Mouse (Mus musculus) adrenal gland, adult 18-20 months (tissue): ENCODE data around the gene Cryga. TPM values are rescaled to one million over a fixed set of nuclear protein-coding genes. Genes with fewer than 3 reads are reported as not detected.

Experiments
- DNase-seq, 2 experiments: peaks; one replicate each; pipeline ENCODE4 v3.0.0; 2021 to 2022; ENCODE audit warnings: low spot score in 2 of 2
- long read RNA-seq, 2 experiments: library from polyadenylated mRNA; stranded (forward); transcript quantifications; one replicate each; pipeline ENCODE4 v2.0.0; 2021
- total RNA-seq, 2 experiments: library from RNA; stranded (reverse); gene quantifications; 1 replicate in 1 of 2; 2 replicates in 1 of 2; pipeline ENCODE4 v1.2.3; 2021

The Cryga gene
- total RNA-seq = not detected
- long read RNA-seq, experiment 1 = 0 reads
- long read RNA-seq, experiment 2 = 0 reads

- DNase-seq = no peak
Observed at GRCm38 (mm10) chr1:65103273-65103672, at the start of gene Cryga. Cryga (minus strand) TSS chr1:65103373.

DNA sequence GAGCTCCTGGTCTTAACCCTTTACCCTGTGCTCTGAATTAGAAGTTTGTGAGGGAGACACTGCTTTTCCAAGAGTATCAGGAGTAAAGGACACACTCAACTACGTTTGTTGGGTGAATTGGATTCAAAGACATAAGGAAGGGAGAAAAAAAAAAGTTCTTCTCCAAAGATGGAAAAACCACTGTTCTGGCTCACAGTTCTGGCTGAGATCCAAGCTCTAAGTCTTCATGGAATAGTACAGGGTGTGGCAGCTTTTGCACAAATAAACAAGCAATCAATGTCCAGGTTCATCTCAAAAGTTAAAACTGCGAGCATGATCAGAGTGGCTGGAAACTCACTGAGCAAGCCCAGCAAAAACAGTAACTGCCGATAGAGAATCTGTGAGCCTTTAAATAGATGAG lies 44.8 kb upstream of the Cryga start:
- DNase-seq = no peak

GRCm38 (mm10) chr1:65147326-65147725 lies 44.2 kb upstream of the Cryga start:
- no peak for DNase-seq

DNA sequence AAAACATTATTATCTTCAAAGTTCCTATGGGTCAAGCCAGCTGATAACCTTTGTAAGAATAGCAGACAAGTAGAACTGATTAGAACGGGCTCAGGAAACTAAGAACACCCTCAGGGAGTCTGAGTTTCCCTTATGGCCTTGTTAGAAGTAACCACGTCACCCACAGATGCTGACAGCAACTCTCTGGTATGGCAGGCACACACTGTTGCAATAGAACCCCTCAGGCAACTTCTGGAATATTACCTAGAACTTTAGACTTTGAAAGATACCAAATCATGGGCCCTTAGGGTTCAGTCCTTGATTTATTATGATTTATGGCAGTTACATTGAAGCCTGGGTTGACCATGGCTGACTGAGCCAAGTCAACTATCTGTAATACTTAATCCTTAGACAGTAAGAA lies 43.4 kb upstream of the Cryga start:
- DNase-seq = no peak

- no peak for DNase-seq
Observed at GRCm38 (mm10) chr1:65144783-65145182, 41.6 kb upstream of the Cryga start.

DNA sequence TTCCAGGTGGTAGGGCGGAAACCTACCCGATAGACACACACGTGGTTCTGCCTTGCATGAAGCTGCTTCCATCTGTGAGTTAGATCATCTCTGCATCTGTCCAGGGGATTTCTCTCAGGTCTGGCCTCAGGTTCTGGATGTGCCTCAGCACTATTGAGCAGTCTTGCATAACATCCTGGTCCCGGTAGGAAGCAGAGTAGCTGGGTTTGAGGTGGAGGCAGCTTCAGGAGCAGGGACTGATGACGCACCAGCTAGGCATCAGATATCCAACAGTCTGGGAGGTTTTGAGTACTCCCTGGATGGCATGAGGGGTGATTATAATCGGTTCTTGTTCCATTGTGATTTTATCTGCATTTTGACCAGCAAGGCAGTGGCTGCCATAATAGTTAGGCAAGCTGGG lies 34.4 kb upstream of the Cryga start:
- DNase-seq = no peak

DNA sequence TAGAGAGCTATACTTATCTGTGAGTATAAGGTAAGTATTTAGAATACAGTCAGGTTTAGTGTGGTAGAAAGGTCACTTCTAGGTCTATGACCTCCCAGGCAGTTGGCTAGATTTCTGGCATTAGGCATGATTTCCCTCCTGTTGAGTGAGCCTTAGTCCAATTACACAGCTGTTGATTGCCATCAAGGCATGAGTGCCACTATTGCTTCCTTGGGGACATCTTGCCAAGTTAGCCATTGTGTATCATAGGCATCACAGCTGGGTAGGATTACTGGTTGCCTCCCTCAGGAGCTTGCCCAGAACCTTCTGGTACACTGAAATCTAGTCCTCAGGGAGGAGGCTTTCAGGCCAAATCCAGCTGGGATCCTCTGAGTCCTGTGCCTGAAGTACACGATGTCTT lies 29.7 kb upstream of the Cryga start:
- no peak for DNase-seq

- DNase-seq = no peak
Observed at GRCm38 (mm10) chr1:65131671-65132070, 28.5 kb upstream of the Cryga start.

- DNase-seq = no peak
Observed at GRCm38 (mm10) chr1:65130226-65130625, 27.1 kb upstream of the Cryga start.

- DNase-seq = no peak
Observed at GRCm38 (mm10) chr1:65129634-65130180, 26.5 kb upstream of the Cryga start.

DNA sequence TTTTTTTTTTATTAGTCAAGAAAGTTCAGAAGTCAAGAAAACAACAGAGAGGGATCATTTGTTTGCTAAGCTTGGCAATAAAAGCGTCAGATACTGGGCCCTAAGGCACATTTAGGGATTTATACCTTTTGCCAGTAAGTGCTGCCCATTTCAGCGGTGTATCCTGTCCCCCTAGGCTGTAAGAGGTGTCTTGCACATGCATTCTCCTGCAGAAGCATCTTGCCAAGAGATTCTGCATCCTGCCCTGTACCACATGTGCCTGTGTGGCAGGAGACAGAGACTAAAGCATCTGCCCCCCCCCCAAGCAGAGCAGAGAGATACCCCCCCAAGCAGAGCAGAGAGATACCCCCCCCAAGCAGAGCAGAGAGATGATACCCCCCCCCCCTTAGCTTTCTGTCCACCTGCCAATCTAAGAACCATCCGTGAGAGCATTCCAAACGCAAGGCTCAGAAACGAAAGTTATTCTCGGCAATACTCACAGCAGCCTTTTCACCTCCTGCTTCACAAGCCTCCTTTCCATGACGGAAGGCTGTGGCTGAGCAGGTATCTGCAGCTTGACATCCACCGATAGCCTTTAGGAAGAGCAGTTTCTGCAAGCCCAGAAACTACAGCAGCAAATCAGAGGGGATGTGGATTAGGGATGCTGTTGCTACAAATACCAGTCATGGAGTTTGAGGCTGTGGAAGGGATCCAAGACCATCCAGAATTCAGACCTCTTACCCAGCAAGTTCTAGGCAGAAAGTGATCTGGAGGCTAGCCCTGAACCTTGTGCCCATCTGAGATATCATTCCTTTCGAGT lies 19.6 kb upstream of the Cryga start, which contains the start of gene D630023F18Rik:
TSS of gene D630023F18Rik (minus strand) at position 641 of the 799 bp plus-strand sequence.
- DNase-seq = no peak

DNA sequence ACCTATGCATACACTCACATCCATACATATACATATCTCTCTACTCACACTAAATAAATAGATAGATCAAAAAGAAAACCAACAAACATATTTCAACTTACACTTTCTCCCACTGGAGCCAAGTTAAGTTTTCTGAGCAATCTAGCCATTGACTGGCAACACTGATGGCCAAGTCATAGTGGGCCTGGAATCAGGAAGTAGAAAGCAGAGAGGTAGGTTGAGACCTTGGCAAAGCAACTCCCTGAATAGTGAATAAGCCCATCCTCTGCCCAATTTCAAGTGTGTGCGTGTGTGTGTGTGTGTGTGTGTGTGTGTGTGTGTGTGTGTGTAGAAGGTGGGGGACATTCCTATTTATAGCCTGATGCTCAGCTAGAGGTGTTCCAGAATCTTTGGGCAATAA lies 16.3 kb upstream of the Cryga start, which contains the start of gene Gm28845:
TSS of gene Gm28845 (minus strand) at position 121 of the 400 bp plus-strand sequence.
- DNase-seq = no peak

DNA sequence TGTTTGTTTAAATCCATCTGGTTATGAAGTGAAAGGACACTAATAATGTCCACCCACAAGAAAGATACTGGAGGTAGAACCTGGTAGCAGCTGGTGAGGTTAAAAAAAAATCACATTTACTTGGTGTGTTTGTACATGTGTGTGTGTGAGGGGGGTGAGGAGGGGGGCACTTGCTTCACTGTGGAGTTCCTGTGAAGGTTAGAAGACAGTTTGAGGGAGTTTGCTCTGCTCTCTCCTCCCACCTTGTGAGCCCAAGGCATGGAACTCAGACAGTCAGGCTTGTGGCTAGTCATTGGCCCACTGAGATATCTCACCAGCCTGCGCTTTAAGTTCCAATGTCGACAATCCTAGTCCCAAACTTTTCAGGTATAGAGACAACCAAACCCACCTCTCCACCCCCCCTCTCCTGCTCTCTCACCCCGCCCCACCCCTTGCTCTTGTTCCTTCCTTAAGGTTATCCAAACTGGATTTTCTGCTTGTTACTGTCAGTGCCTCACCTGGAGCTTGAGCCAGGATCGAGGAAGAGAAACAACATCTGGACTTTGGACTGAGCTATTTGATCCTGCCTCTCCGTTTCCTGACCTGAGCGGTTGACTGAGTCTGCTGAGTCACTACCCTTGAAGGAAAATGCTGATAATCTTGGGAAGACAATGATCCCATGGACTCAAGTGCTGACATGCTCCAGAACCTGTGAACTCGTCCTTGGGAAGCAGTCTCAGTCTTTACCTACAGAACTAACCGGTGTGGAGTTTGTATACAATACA lies 15.2 kb upstream of the Cryga start:
- no peak for DNase-seq

DNA sequence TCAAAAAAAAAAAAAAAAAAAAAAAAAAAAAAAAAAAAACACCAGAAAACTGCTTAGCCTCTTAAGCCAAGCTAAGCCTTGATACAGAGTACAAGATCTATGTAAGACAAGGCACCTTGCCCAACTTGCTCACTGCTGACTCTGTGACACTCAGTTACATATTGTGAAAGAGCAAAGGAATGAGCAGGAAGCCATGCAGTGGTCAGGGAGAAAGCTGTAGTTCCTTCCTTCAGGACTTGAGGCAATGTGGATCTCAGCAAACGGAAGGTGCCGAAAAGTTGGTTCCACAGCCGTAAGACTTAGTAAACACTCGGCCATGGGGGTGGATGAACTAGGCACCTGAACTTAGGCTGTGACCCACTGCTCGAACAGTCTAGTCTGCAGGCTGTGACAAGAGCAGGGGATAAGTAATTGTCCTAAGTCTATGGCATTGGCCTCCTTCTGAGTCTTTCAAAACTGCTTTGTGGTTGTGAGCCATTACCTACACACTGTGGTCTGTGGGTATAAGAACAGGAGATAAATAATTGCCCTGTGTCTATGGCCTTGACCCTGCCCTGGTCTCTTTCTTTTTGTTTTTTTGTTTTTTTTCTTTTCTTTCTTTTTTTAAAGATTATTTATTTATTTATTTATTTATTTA lies 10.5 kb upstream of the Cryga start:
- no peak for DNase-seq

GRCm38 (mm10) chr1:65112807-65113196 lies 9.6 kb upstream of the Cryga start:
- DNase-seq = peak in 1 of 2 experiments; percentile 35

- peak; percentile 66 to 72 for DNase-seq
Observed at GRCm38 (mm10) chr1:65112031-65112806, 9.0 kb upstream of the Cryga start.

- DNase-seq = no peak
Observed at GRCm38 (mm10) chr1:65109756-65110435, 6.7 kb upstream of the Cryga start.

- no peak for DNase-seq
Observed at GRCm38 (mm10) chr1:65109196-65109595, 6.0 kb upstream of the Cryga start.

- DNase-seq = no peak
Observed at GRCm38 (mm10) chr1:65107654-65108279, 4.6 kb upstream of the Cryga start.
